Mouse (Mus musculus): ENCODE measurements around the gene Gm16506. TPM values are rescaled to one million over a fixed set of nuclear protein-coding genes. Genes with fewer than 3 reads are reported as not detected.
"Not testable (repeated sequence)": the region's sequence is repeated elsewhere in the genome, so short reads cannot be mapped to it uniquely, and the experiment has no call there.

Gm16506 gene
- polyA plus RNA-seq (2014; fragmentation: Nextera tagmentation; extraction: Ambion mirVana): not detected in 2 replicates

- not testable (repeated sequence) for ATAC-seq (ENCODE audit: insufficient read depth); H3K4me3 ChIP-seq (ENCODE audit: low read depth, low read length); H3K36me3 ChIP-seq (ENCODE audit: insufficient read depth); H3K27ac ChIP-seq (ENCODE audit: low read depth); H3K4me2 ChIP-seq; H3K9ac ChIP-seq; H3K4me1 ChIP-seq (ENCODE audit: insufficient read depth); H3K27me3 ChIP-seq (ENCODE audit: insufficient read depth, low read length); H3K9me3 ChIP-seq (ENCODE audit: low read depth, low read length); DNase-seq
- 94% methylated on average over 1 of the region's 3 CpGs for WGBS
Measured at GRCm38 (mm10) chr14:43727385-43727784, at the start of gene Gm16506. TSS of gene Gm16506 (minus strand) at chr14:43727485.

- not testable (repeated sequence) for H3K27me3 ChIP-seq (ENCODE audit: insufficient read depth, low read length); H3K4me1 ChIP-seq (ENCODE audit: insufficient read depth); H3K36me3 ChIP-seq (ENCODE audit: insufficient read depth); H3K4me3 ChIP-seq (ENCODE audit: low read depth, low read length); ATAC-seq (ENCODE audit: insufficient read depth); H3K4me2 ChIP-seq; H3K9me3 ChIP-seq (ENCODE audit: low read depth, low read length); H3K27ac ChIP-seq (ENCODE audit: low read depth); DNase-seq; H3K9ac ChIP-seq
- WGBS: 68% methylated on average over 4 of the region's 4 CpGs
Measured at GRCm38 (mm10) chr14:43747566-43747965, 20.3 kb upstream of the Gm16506 start, which contains the start of gene Gm6526. TSS of gene Gm6526 (plus strand) at chr14:43747866.

DNA sequence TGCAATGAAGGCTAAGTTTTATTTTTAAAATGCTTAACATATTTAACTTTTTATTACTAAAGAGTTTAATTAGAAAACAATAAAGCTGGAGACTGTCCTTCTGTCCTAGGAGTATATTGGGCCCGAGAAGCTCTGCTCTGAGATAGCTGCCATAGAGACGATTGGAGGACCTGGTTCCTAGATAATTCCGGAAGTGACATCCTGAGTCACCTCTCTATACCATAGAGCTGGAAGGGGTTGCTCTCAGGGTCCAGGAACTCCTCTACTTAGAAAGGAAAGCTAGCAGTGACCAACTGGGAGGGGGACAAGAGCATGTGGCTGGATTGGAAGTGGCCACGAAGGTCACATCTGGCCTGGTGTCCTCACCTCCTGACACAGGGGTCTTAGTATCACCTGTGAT lies 29.7 kb downstream of the Gm16506 start, which contains the start of gene Gm7324:
TSS of gene Gm7324 (plus strand) at position 208 of the 400 bp plus-strand sequence.
- not testable (repeated sequence) for H3K4me1 ChIP-seq (ENCODE audit: insufficient read depth); ATAC-seq (ENCODE audit: insufficient read depth); H3K4me3 ChIP-seq (ENCODE audit: low read depth, low read length); DNase-seq; H3K36me3 ChIP-seq (ENCODE audit: insufficient read depth); H3K27ac ChIP-seq (ENCODE audit: low read depth); H3K4me2 ChIP-seq; H3K27me3 ChIP-seq (ENCODE audit: insufficient read depth, low read length); H3K9me3 ChIP-seq (ENCODE audit: low read depth, low read length); H3K9ac ChIP-seq
- WGBS: 83% methylated on average over 4 of the region's 4 CpGs

- H3K9ac ChIP-seq; H3K36me3 ChIP-seq (ENCODE audit: insufficient read depth); H3K27ac ChIP-seq (ENCODE audit: low read depth); H3K4me3 ChIP-seq (ENCODE audit: low read depth, low read length); DNase-seq; H3K4me1 ChIP-seq (ENCODE audit: insufficient read depth); ATAC-seq (ENCODE audit: insufficient read depth); H3K4me2 ChIP-seq; H3K27me3 ChIP-seq (ENCODE audit: insufficient read depth, low read length); H3K9me3 ChIP-seq (ENCODE audit: low read depth, low read length): not testable (repeated sequence)
- WGBS: no CpG with 5 or more reads among the region's 2 CpGs
Measured at GRCm38 (mm10) chr14:43677099-43677498, 50.2 kb downstream of the Gm16506 start, which contains the start of gene Gm8165. TSS of gene Gm8165 (minus strand) at chr14:43677199.

Other genes starting within 250 kb of the Gm16506 start
- gene Gm5799, start 183.9 kb downstream of the Gm16506 start, polyA plus RNA-seq (2014; fragmentation: Nextera tagmentation; extraction: Ambion mirVana): 0.16 TPM in 1 of 2 replicates, not detected in the other
- gene Gm17654, start 148.3 kb downstream of the Gm16506 start, polyA plus RNA-seq (2014; fragmentation: Nextera tagmentation; extraction: Ambion mirVana): not detected in 2 replicates
- gene Gm10375, start 119.5 kb downstream of the Gm16506 start, polyA plus RNA-seq (2014; fragmentation: Nextera tagmentation; extraction: Ambion mirVana): not detected in 2 replicates
- not detected in 2 replicates for gene Gm8165, start 50.3 kb downstream of the Gm16506 start, polyA plus RNA-seq (2014; fragmentation: Nextera tagmentation; extraction: Ambion mirVana)
- gene Gm7324, start 29.7 kb downstream of the Gm16506 start, polyA plus RNA-seq (2014; fragmentation: Nextera tagmentation; extraction: Ambion mirVana): 1.7 and 2.5 TPM in 2 replicates
- not detected in 2 replicates for gene Gm6526, start 20.4 kb upstream of the Gm16506 start, polyA plus RNA-seq (2014; fragmentation: Nextera tagmentation; extraction: Ambion mirVana)
- gene Gm8180, start 57.3 kb upstream of the Gm16506 start, polyA plus RNA-seq (2014; fragmentation: Nextera tagmentation; extraction: Ambion mirVana): not detected in 2 replicates
- gene Ear1, start 148.0 kb upstream of the Gm16506 start, polyA plus RNA-seq (2014; fragmentation: Nextera tagmentation; extraction: Ambion mirVana): not detected in 2 replicates
- not detected in 2 replicates for gene Ear10, start 196.1 kb upstream of the Gm16506 start, polyA plus RNA-seq (2014; fragmentation: Nextera tagmentation; extraction: Ambion mirVana)
- 34.7 and 39.6 TPM in 2 replicates for gene Gm8113, start 197.9 kb upstream of the Gm16506 start, polyA plus RNA-seq (2014; fragmentation: Nextera tagmentation; extraction: Ambion mirVana)
- gene Ang5, start 229.6 kb upstream of the Gm16506 start, polyA plus RNA-seq (2014; fragmentation: Nextera tagmentation; extraction: Ambion mirVana): not detected in 2 replicates